Mouse (Mus musculus): ENCODE data around the gene Rimbp2. TPM values are rescaled to one million over a fixed set of nuclear protein-coding genes. Genes with fewer than 3 reads are reported as not detected.

The Rimbp2 gene
- polyA plus RNA-seq, 1 experiment from 2014 or later, result 6.8 TPM

- no peaks in the 10 kb centered on the region for H3K27me3 ChIP-seq (ENCODE audit: control insufficient read depth, insufficient read depth, low read depth, low read length)
- H3K4me1 ChIP-seq (ENCODE audit: control insufficient read depth, insufficient read depth, low read length), result peaks cover 17% of the 10 kb centered on the region
- peak overlapping the region; percentile 84 for H3K9ac ChIP-seq (ENCODE audit: low read depth, low read length)
- no peaks in the 10 kb centered on the region for H3K36me3 ChIP-seq (ENCODE audit: control insufficient read depth, insufficient read depth, low read length)
- H3K9me3 ChIP-seq (replicated peaks; ENCODE audit: control insufficient read depth, low read length, poor library complexity, severe bottlenecking), result no peaks in the 10 kb centered on the region
- H3K27ac ChIP-seq (ENCODE audit: low read length), result peak overlapping the region; percentile 17; the same call in 1 of the 2 replicates
- H3K4me2 ChIP-seq (ENCODE audit: low read length), result peak overlapping the region; percentile 75
- ATAC-seq, result no peak
- 43% methylated on average over 4 of the region's 4 CpGs for WGBS
- H3K4me3 ChIP-seq (ENCODE audit: low read depth, low read length), result peak overlapping the region; percentile 59
Measured at GRCm38 (mm10) chr5:128951472-128951871, 1.8 kb downstream of the Rimbp2 start.

- no peak for ATAC-seq
- no peaks in the 10 kb centered on the region for H3K27me3 ChIP-seq (ENCODE audit: control insufficient read depth, insufficient read depth, low read depth, low read length)
- peaks cover 12% of the 10 kb centered on the region for H3K4me1 ChIP-seq (ENCODE audit: control insufficient read depth, insufficient read depth, low read length)
- no peaks in the 10 kb centered on the region for H3K36me3 ChIP-seq (ENCODE audit: control insufficient read depth, insufficient read depth, low read length)
- H3K9me3 ChIP-seq (replicated peaks; ENCODE audit: control insufficient read depth, low read length, poor library complexity, severe bottlenecking), result no peaks in the 10 kb centered on the region; the same call in 1 of the 2 replicates
- no peak overlapping the region for H3K9ac ChIP-seq (ENCODE audit: low read depth, low read length)
- H3K27ac ChIP-seq (ENCODE audit: low read length), result no peak overlapping the region
- no peak overlapping the region for H3K4me2 ChIP-seq (ENCODE audit: low read length)
- H3K4me3 ChIP-seq (ENCODE audit: low read depth, low read length), result no peak overlapping the region
- 78% methylated on average over 5 of the region's 5 CpGs for WGBS
Measured at GRCm38 (mm10) chr5:128947093-128947492, 6.2 kb downstream of the Rimbp2 start.

- Histone ChIP-seq H3K4me1 (ENCODE audit: control insufficient read depth, insufficient read depth, low read length) (peaks cover 1% of the 10 kb centered on the region; the same call in 1 of the 2 replicates), H3K27me3 (ENCODE audit: control insufficient read depth, insufficient read depth, low read depth, low read length) (no peaks in the 10 kb centered on the region), H3K4me3 (ENCODE audit: low read depth, low read length) (no peak overlapping the region), H3K9ac (ENCODE audit: low read depth, low read length) (no peak overlapping the region), H3K9me3 (replicated peaks; ENCODE audit: control insufficient read depth, low read length, poor library complexity, severe bottlenecking) (no peaks in the 10 kb centered on the region), H3K36me3 (ENCODE audit: control insufficient read depth, insufficient read depth, low read length) (no peaks in the 10 kb centered on the region), H3K27ac (ENCODE audit: low read length) (no peak overlapping the region), H3K4me2 (ENCODE audit: low read length) (no peak overlapping the region)
- ATAC-seq, result no peak
- 60% methylated on average over 10 of the region's 10 CpGs for WGBS
Measured at GRCm38 (mm10) chr5:128940436-128940835, 12.8 kb downstream of the Rimbp2 start.

- Histone ChIP-seq H3K27me3 (ENCODE audit: control insufficient read depth, insufficient read depth, low read depth, low read length) (no peaks in the 10 kb centered on the region), H3K4me1 (ENCODE audit: control insufficient read depth, insufficient read depth, low read length) (peaks cover 7% of the 10 kb centered on the region), H3K36me3 (ENCODE audit: control insufficient read depth, insufficient read depth, low read length) (no peaks in the 10 kb centered on the region), H3K4me2 (ENCODE audit: low read length) (no peak overlapping the region), H3K9me3 (replicated peaks; ENCODE audit: control insufficient read depth, low read length, poor library complexity, severe bottlenecking) (no peaks in the 10 kb centered on the region), H3K4me3 (ENCODE audit: low read depth, low read length) (no peak overlapping the region), H3K27ac (ENCODE audit: low read length) (no peak overlapping the region), H3K9ac (ENCODE audit: low read depth, low read length) (no peak overlapping the region)
- ATAC-seq, result peak; percentile 39; the same call in 1 of the 2 replicates
- WGBS, result 67% methylated on average over 6 of the region's 6 CpGs
Measured at GRCm38 (mm10) chr5:128935359-128935899, 17.9 kb downstream of the Rimbp2 start.

GRCm38 (mm10) chr5:128932776-128933175, 20.5 kb downstream of the Rimbp2 start:
- Histone ChIP-seq H3K27ac (ENCODE audit: low read length) (no peak overlapping the region), H3K4me2 (ENCODE audit: low read length) (no peak overlapping the region), H3K36me3 (ENCODE audit: control insufficient read depth, insufficient read depth, low read length) (no peaks in the 10 kb centered on the region), H3K9me3 (replicated peaks; ENCODE audit: control insufficient read depth, low read length, poor library complexity, severe bottlenecking) (no peaks in the 10 kb centered on the region), H3K4me3 (ENCODE audit: low read depth, low read length) (no peak overlapping the region), H3K27me3 (ENCODE audit: control insufficient read depth, insufficient read depth, low read depth, low read length) (no peaks in the 10 kb centered on the region), H3K4me1 (ENCODE audit: control insufficient read depth, insufficient read depth, low read length) (peaks cover 7% of the 10 kb centered on the region), H3K9ac (ENCODE audit: low read depth, low read length) (no peak overlapping the region)
- 45% methylated on average over 5 of the region's 5 CpGs for WGBS
- ATAC-seq, result no peak

GRCm38 (mm10) chr5:128925073-128925472, 28.2 kb downstream of the Rimbp2 start:
- Histone ChIP-seq H3K27ac (ENCODE audit: low read length) (no peak overlapping the region), H3K36me3 (ENCODE audit: control insufficient read depth, insufficient read depth, low read length) (no peaks in the 10 kb centered on the region), H3K4me1 (ENCODE audit: control insufficient read depth, insufficient read depth, low read length) (peaks cover 10% of the 10 kb centered on the region), H3K9ac (ENCODE audit: low read depth, low read length) (no peak overlapping the region), H3K9me3 (replicated peaks; ENCODE audit: control insufficient read depth, low read length, poor library complexity, severe bottlenecking) (no peaks in the 10 kb centered on the region), H3K4me3 (ENCODE audit: low read depth, low read length) (no peak overlapping the region), H3K27me3 (ENCODE audit: control insufficient read depth, insufficient read depth, low read depth, low read length) (no peaks in the 10 kb centered on the region), H3K4me2 (ENCODE audit: low read length) (no peak overlapping the region)
- WGBS, result 82% methylated on average over 4 of the region's 4 CpGs
- no peak for ATAC-seq

GRCm38 (mm10) chr5:128920112-128920511, 33.2 kb downstream of the Rimbp2 start:
- Histone ChIP-seq H3K27ac (ENCODE audit: low read length) (no peak overlapping the region; the same call in 1 of the 2 replicates), H3K9ac (ENCODE audit: low read depth, low read length) (no peak overlapping the region), H3K9me3 (replicated peaks; ENCODE audit: control insufficient read depth, low read length, poor library complexity, severe bottlenecking) (no peaks in the 10 kb centered on the region), H3K4me2 (ENCODE audit: low read length) (no peak overlapping the region), H3K4me3 (ENCODE audit: low read depth, low read length) (no peak overlapping the region), H3K4me1 (ENCODE audit: control insufficient read depth, insufficient read depth, low read length) (peaks cover 14% of the 10 kb centered on the region), H3K27me3 (ENCODE audit: control insufficient read depth, insufficient read depth, low read depth, low read length) (no peaks in the 10 kb centered on the region), H3K36me3 (ENCODE audit: control insufficient read depth, insufficient read depth, low read length) (no peaks in the 10 kb centered on the region)
- WGBS, result 23% methylated on average over 5 of the region's 5 CpGs
- no peak for ATAC-seq

GRCm38 (mm10) chr5:128917116-128917959, 35.9 kb downstream of the Rimbp2 start:
- Histone ChIP-seq H3K36me3 (ENCODE audit: control insufficient read depth, insufficient read depth, low read length) (no peaks in the 10 kb centered on the region), H3K4me2 (ENCODE audit: low read length) (no peak overlapping the region), H3K27me3 (ENCODE audit: control insufficient read depth, insufficient read depth, low read depth, low read length) (no peaks in the 10 kb centered on the region), H3K9ac (ENCODE audit: low read depth, low read length) (no peak overlapping the region), H3K4me1 (ENCODE audit: control insufficient read depth, insufficient read depth, low read length) (peaks cover 14% of the 10 kb centered on the region), H3K9me3 (replicated peaks; ENCODE audit: control insufficient read depth, low read length, poor library complexity, severe bottlenecking) (no peaks in the 10 kb centered on the region), H3K27ac (ENCODE audit: low read length) (no peak overlapping the region), H3K4me3 (ENCODE audit: low read depth, low read length) (no peak overlapping the region)
- 23% methylated on average over 10 of the region's 10 CpGs for WGBS
- ATAC-seq, result no peak

GRCm38 (mm10) chr5:128913820-128914219, 39.5 kb downstream of the Rimbp2 start:
- Histone ChIP-seq H3K27ac (ENCODE audit: low read length) (no peak overlapping the region), H3K9ac (ENCODE audit: low read depth, low read length) (no peak overlapping the region), H3K4me3 (ENCODE audit: low read depth, low read length) (no peak overlapping the region), H3K4me1 (ENCODE audit: control insufficient read depth, insufficient read depth, low read length) (peaks cover 3% of the 10 kb centered on the region; the same call in 1 of the 2 replicates), H3K4me2 (ENCODE audit: low read length) (no peak overlapping the region), H3K36me3 (ENCODE audit: control insufficient read depth, insufficient read depth, low read length) (no peaks in the 10 kb centered on the region), H3K9me3 (replicated peaks; ENCODE audit: control insufficient read depth, low read length, poor library complexity, severe bottlenecking) (no peaks in the 10 kb centered on the region), H3K27me3 (ENCODE audit: control insufficient read depth, insufficient read depth, low read depth, low read length) (no peaks in the 10 kb centered on the region)
- ATAC-seq, result no peak
- 77% methylated on average over 3 of the region's 3 CpGs for WGBS
